Mouse (Mus musculus): ENCODE results near the gene Gfap. TPM values are rescaled to one million over a fixed set of nuclear protein-coding genes. Genes with fewer than 3 reads are reported as not detected.

Gfap gene
- polyA plus RNA-seq, 1 experiment from 2014 or later, result 1.3 TPM

GRCm38 (mm10) chr11:102858951-102859350 is 41.8 kb downstream of the Gfap start:
- H3K4me3 ChIP-seq (replicated peaks; ENCODE audit: low read length), result no peak overlapping the region
- no peaks in the 10 kb centered on the region for H3K27me3 ChIP-seq (replicated peaks; ENCODE audit: control insufficient read depth, insufficient read depth, low read length)
- H3K4me1 ChIP-seq (replicated peaks; ENCODE audit: control insufficient read depth, insufficient read depth, low read length), result no peaks in the 10 kb centered on the region
- no peaks in the 10 kb centered on the region for H3K9me3 ChIP-seq (ENCODE audit: control insufficient read depth, low read length)
- WGBS, result 86% methylated on average over 11 of the region's 11 CpGs
- H3K4me2 ChIP-seq (ENCODE audit: low read length), result no peak overlapping the region
- H3K9ac ChIP-seq (replicated peaks; ENCODE audit: low read depth, low read length), result no peak overlapping the region
- H3K27ac ChIP-seq (ENCODE audit: low read length), result no peak overlapping the region
- peaks cover 43% of the 10 kb centered on the region for H3K36me3 ChIP-seq (ENCODE audit: control insufficient read depth, insufficient read depth)
- ATAC-seq, result no peak

- Histone ChIP-seq H3K27ac (ENCODE audit: low read length) (no peak overlapping the region), H3K9me3 (ENCODE audit: control insufficient read depth, low read length) (no peaks in the 10 kb centered on the region), H3K9ac (replicated peaks; ENCODE audit: low read depth, low read length) (no peak overlapping the region), H3K4me1 (replicated peaks; ENCODE audit: control insufficient read depth, insufficient read depth, low read length) (no peaks in the 10 kb centered on the region), H3K36me3 (ENCODE audit: control insufficient read depth, insufficient read depth) (peaks cover 37% of the 10 kb centered on the region), H3K27me3 (replicated peaks; ENCODE audit: control insufficient read depth, insufficient read depth, low read length) (no peaks in the 10 kb centered on the region), H3K4me3 (replicated peaks; ENCODE audit: low read length) (no peak overlapping the region), H3K4me2 (ENCODE audit: low read length) (no peak overlapping the region)
- no peak for ATAC-seq
- WGBS, result 88% methylated on average over 6 of the region's 6 CpGs
Observed at GRCm38 (mm10) chr11:102855941-102856340, 44.8 kb downstream of the Gfap start.

GRCm38 (mm10) chr11:102853760-102854159 is 47.0 kb downstream of the Gfap start:
- Histone ChIP-seq H3K27me3 (replicated peaks; ENCODE audit: control insufficient read depth, insufficient read depth, low read length) (no peaks in the 10 kb centered on the region), H3K27ac (ENCODE audit: low read length) (no peak overlapping the region), H3K9ac (replicated peaks; ENCODE audit: low read depth, low read length) (no peak overlapping the region), H3K4me1 (replicated peaks; ENCODE audit: control insufficient read depth, insufficient read depth, low read length) (no peaks in the 10 kb centered on the region), H3K9me3 (ENCODE audit: control insufficient read depth, low read length) (no peaks in the 10 kb centered on the region), H3K36me3 (ENCODE audit: control insufficient read depth, insufficient read depth) (peaks cover 49% of the 10 kb centered on the region), H3K4me3 (replicated peaks; ENCODE audit: low read length) (no peak overlapping the region), H3K4me2 (ENCODE audit: low read length) (no peak overlapping the region)
- no peak for ATAC-seq

- Histone ChIP-seq H3K4me3 (replicated peaks; ENCODE audit: low read length) (no peak overlapping the region), H3K27me3 (replicated peaks; ENCODE audit: control insufficient read depth, insufficient read depth, low read length) (no peaks in the 10 kb centered on the region), H3K36me3 (ENCODE audit: control insufficient read depth, insufficient read depth) (peaks cover 49% of the 10 kb centered on the region), H3K27ac (ENCODE audit: low read length) (no peak overlapping the region), H3K9me3 (ENCODE audit: control insufficient read depth, low read length) (no peaks in the 10 kb centered on the region), H3K4me2 (ENCODE audit: low read length) (no peak overlapping the region), H3K9ac (replicated peaks; ENCODE audit: low read depth, low read length) (no peak overlapping the region), H3K4me1 (replicated peaks; ENCODE audit: control insufficient read depth, insufficient read depth, low read length) (no peaks in the 10 kb centered on the region)
- no peak for ATAC-seq
- WGBS, result 72% methylated on average over 5 of the region's 5 CpGs
Observed at GRCm38 (mm10) chr11:102851883-102852282, 48.8 kb downstream of the Gfap start.

GRCm38 (mm10) chr11:102845926-102846325 is 54.8 kb downstream of the Gfap start:
- Histone ChIP-seq H3K4me3 (replicated peaks; ENCODE audit: low read length) (no peak overlapping the region), H3K4me1 (replicated peaks; ENCODE audit: control insufficient read depth, insufficient read depth, low read length) (no peaks in the 10 kb centered on the region), H3K27me3 (replicated peaks; ENCODE audit: control insufficient read depth, insufficient read depth, low read length) (no peaks in the 10 kb centered on the region), H3K27ac (ENCODE audit: low read length) (no peak overlapping the region), H3K4me2 (ENCODE audit: low read length) (no peak overlapping the region), H3K9me3 (ENCODE audit: control insufficient read depth, low read length) (no peaks in the 10 kb centered on the region), H3K36me3 (ENCODE audit: control insufficient read depth, insufficient read depth) (peaks cover 63% of the 10 kb centered on the region), H3K9ac (replicated peaks; ENCODE audit: low read depth, low read length) (no peak overlapping the region)
- no peak for ATAC-seq
- 94% methylated on average over 10 of the region's 10 CpGs for WGBS

GRCm38 (mm10) chr11:102838616-102839150 is 62.0 kb downstream of the Gfap start:
- H3K27me3 ChIP-seq (replicated peaks; ENCODE audit: control insufficient read depth, insufficient read depth, low read length), result no peaks in the 10 kb centered on the region
- H3K4me1 ChIP-seq (replicated peaks; ENCODE audit: control insufficient read depth, insufficient read depth, low read length), result no peaks in the 10 kb centered on the region
- ATAC-seq, result no peak
- no peaks in the 10 kb centered on the region for H3K9me3 ChIP-seq (ENCODE audit: control insufficient read depth, low read length)
- peaks cover 26% of the 10 kb centered on the region for H3K36me3 ChIP-seq (ENCODE audit: control insufficient read depth, insufficient read depth)
- no peak overlapping the region for H3K4me3 ChIP-seq (replicated peaks; ENCODE audit: low read length)
- H3K27ac ChIP-seq (ENCODE audit: low read length), result no peak overlapping the region
- WGBS, result 86% methylated on average over 9 of the region's 9 CpGs
- H3K4me2 ChIP-seq (ENCODE audit: low read length), result no peak overlapping the region
- no peak overlapping the region for H3K9ac ChIP-seq (replicated peaks; ENCODE audit: low read depth, low read length)

GRCm38 (mm10) chr11:102838126-102838525 is 62.6 kb downstream of the Gfap start:
- peaks cover 23% of the 10 kb centered on the region for H3K36me3 ChIP-seq (ENCODE audit: control insufficient read depth, insufficient read depth)

GRCm38 (mm10) chr11:102837385-102837784 is 63.3 kb downstream of the Gfap start:
- 100% methylated on average over 1 of the region's 1 CpGs for WGBS
- Histone ChIP-seq H3K27me3 (replicated peaks; ENCODE audit: control insufficient read depth, insufficient read depth, low read length) (no peaks in the 10 kb centered on the region), H3K27ac (ENCODE audit: low read length) (no peak overlapping the region)

More at GRCm38 (mm10) chr11:102838126-102838525, 62.6 kb downstream of the Gfap start:
- no peaks in the 10 kb centered on the region for H3K9me3 ChIP-seq (ENCODE audit: control insufficient read depth, low read length)
- ATAC-seq, result no peak
- 89% methylated on average over 2 of the region's 2 CpGs for WGBS
- no peak overlapping the region for H3K4me2 ChIP-seq (ENCODE audit: low read length)
- no peak overlapping the region for H3K9ac ChIP-seq (replicated peaks; ENCODE audit: low read depth, low read length)
- H3K27me3 ChIP-seq (replicated peaks; ENCODE audit: control insufficient read depth, insufficient read depth, low read length), result no peaks in the 10 kb centered on the region
- no peaks in the 10 kb centered on the region for H3K4me1 ChIP-seq (replicated peaks; ENCODE audit: control insufficient read depth, insufficient read depth, low read length)
- no peak overlapping the region for H3K4me3 ChIP-seq (replicated peaks; ENCODE audit: low read length)
- no peak overlapping the region for H3K27ac ChIP-seq (ENCODE audit: low read length)

More at GRCm38 (mm10) chr11:102837385-102837784, 63.3 kb downstream of the Gfap start:
- ATAC-seq, result no peak
- no peak overlapping the region for H3K4me2 ChIP-seq (ENCODE audit: low read length)
- H3K9me3 ChIP-seq (ENCODE audit: control insufficient read depth, low read length), result no peaks in the 10 kb centered on the region
- peaks cover 21% of the 10 kb centered on the region for H3K36me3 ChIP-seq (ENCODE audit: control insufficient read depth, insufficient read depth)
- no peaks in the 10 kb centered on the region for H3K4me1 ChIP-seq (replicated peaks; ENCODE audit: control insufficient read depth, insufficient read depth, low read length)
- no peak overlapping the region for H3K9ac ChIP-seq (replicated peaks; ENCODE audit: low read depth, low read length)
- H3K4me3 ChIP-seq (replicated peaks; ENCODE audit: low read length), result no peak overlapping the region
